Mouse (Mus musculus) lung, postnatal 0 days (tissue): ENCODE data around the gene Pknox2. TPM values are rescaled to one million over a fixed set of nuclear protein-coding genes. Genes with fewer than 3 reads are reported as not detected.

Experiments used
- ATAC-seq: fragments of 200-750 bp; cut with Nextera tagmentation; 2 replicates; pipeline ENCODE4 v1.8.0; 2017; ENCODE audit warnings: moderate library complexity
- DNase-seq: peaks from one replicate; pipeline ENCODE4 v3.0.0-alpha.2; 2016; ENCODE audit warnings: low spot score
- H3K27ac ChIP-seq: fragments of 300-500 bp; sonication (generic); 2 replicates; pipeline ENCODE4 v1.5.1; 2014; ENCODE audit warnings: antibody characterized with exemption, mild to moderate bottlenecking, low read length, mixed read lengths
- H3K27me3 ChIP-seq: fragments of 300-500 bp; sonication (generic); replicated peaks from 2 replicates; pipeline ENCODE4 v1.6.1; 2014; ENCODE audit warnings: low read length, mixed read lengths; ENCODE audit not compliant: insufficient read depth
- H3K36me3 ChIP-seq: fragments of 300-500 bp; sonication (generic); 2 replicates; pipeline ENCODE4 v1.6.1; 2014; ENCODE audit warnings: low read length, mixed read lengths; ENCODE audit not compliant: insufficient read depth
- H3K4me1 ChIP-seq: fragments of 300-500 bp; sonication (generic); 2 replicates; pipeline ENCODE4 v1.6.1; 2014; ENCODE audit warnings: antibody characterized with exemption, low read depth, low read length, mixed read lengths; ENCODE audit not compliant: insufficient read depth
- H3K4me2 ChIP-seq: fragments of 300-500 bp; sonication (generic); replicated peaks from 2 replicates; pipeline ENCODE4 v1.6.1; 2014; ENCODE audit warnings: low read depth, mild to moderate bottlenecking, low read length, moderate library complexity, mixed read lengths
- H3K4me3 ChIP-seq: fragments of 300-500 bp; sonication (generic); 2 replicates; pipeline ENCODE4 v1.5.1; 2014; ENCODE audit warnings: low read depth, low read length
- H3K9ac ChIP-seq: fragments of 300-500 bp; sonication (generic); replicated peaks from 2 replicates; pipeline ENCODE4 v1.6.1; 2014; ENCODE audit warnings: low read depth, mild to moderate bottlenecking
- H3K9me3 ChIP-seq: fragments of 300-500 bp; sonication (generic); 2 replicates; pipeline ENCODE4 v1.6.1; 2016; ENCODE audit warnings: low read length, mixed read lengths
- CTCF ChIP-seq: IDR thresholded peaks from 2 replicates; pipeline ENCODE4 v1.5.1; 2016; ENCODE audit warnings: antibody characterized with exemption, mild to moderate bottlenecking
- EP300 ChIP-seq: IDR thresholded peaks from 2 replicates; pipeline ENCODE4 v1.6.1; 2016; ENCODE audit warnings: antibody characterized with exemption, mild to moderate bottlenecking, control low read depth
- WGBS: fragments of 180-500 bp; shearing (Covaris S2); extraction: QIAGEN DNeasy Blood & Tissue Kit; methylation state at CpG from one replicate; pipeline ENCODE4 v1.1.7; 2014; 5-methylcytosine and 5-hydroxymethylcytosine counted together
- polyA plus RNA-seq: library from polyadenylated mRNA; unstranded; fragments of >200 nt; fragmentation: Nextera tagmentation; extraction: Ambion mirVana; gene quantifications from 2 replicates; pipeline ENCODE4 v1.2.1, GENCODE M21; 2015

Pknox2 gene
- polyA plus RNA-seq, 1 experiment from 2014 or later = 11.1 TPM

DNA sequence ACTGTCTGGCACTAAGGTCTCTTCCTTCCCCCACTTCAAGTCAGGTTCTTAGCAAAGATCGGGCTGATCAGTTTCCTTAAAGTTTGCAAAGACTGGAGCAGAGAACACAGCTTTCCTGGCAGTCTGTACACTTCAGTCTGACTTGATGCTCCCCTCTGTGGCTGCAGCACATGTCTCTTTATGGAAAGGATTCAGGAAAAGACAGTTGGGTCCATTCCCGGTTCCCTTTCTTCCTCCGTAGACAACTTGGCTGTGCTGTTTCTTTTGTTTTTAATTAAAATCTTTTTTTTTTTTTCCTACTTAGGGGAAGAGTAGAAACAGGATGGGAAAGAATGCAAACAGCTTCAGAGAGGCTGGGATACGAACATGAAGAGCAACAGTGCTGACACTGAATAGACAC is 205.1 kb downstream of the Pknox2 start:
- Histone ChIP-seq H3K36me3 (no peaks in the 10 kb centered on the region), H3K9me3 (no peaks in the 10 kb centered on the region), H3K4me2 (no peak overlapping the region), H3K9ac (no peak overlapping the region), H3K4me3 (no peak overlapping the region), H3K27me3 (no peaks in the 10 kb centered on the region), H3K27ac (no peak overlapping the region), H3K4me1 (no peaks in the 10 kb centered on the region)
- ATAC-seq = no peak
- TF ChIP-seq CTCF = no peak
- no peak for TF ChIP-seq EP300
- DNase-seq = no peak
- 74% methylated on average over 4 of the region's 4 CpGs for whole genome bisulfite sequencing

DNA sequence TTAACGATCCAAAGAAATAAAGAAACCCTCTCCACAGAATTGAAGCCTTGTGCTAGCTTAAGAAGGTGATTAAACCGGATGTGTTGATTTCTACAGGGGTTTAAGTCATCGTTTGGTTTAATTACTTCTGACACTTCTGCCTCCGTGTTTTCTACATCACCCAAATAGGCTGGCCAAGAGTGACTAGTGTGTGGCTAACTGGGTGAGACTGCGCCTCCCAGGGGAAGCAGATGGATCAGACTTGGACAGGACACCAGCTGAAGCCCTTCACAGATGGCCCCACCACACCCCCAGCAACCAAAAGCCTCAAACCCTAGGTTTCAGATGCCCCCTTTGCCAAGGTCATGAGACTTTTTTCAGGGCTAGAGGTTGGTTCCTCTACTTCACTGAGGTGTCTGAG is 205.6 kb downstream of the Pknox2 start:
- Histone ChIP-seq H3K9me3 (no peaks in the 10 kb centered on the region), H3K27ac (no peak overlapping the region), H3K36me3 (no peaks in the 10 kb centered on the region), H3K27me3 (no peaks in the 10 kb centered on the region), H3K4me2 (no peak overlapping the region), H3K9ac (no peak overlapping the region), H3K4me3 (no peak overlapping the region), H3K4me1 (no peaks in the 10 kb centered on the region)
- ATAC-seq (no peak), DNase-seq (no peak)
- TF ChIP-seq CTCF (no peak), EP300 (no peak)
- whole genome bisulfite sequencing = 32% methylated on average over 5 of the region's 5 CpGs

DNA sequence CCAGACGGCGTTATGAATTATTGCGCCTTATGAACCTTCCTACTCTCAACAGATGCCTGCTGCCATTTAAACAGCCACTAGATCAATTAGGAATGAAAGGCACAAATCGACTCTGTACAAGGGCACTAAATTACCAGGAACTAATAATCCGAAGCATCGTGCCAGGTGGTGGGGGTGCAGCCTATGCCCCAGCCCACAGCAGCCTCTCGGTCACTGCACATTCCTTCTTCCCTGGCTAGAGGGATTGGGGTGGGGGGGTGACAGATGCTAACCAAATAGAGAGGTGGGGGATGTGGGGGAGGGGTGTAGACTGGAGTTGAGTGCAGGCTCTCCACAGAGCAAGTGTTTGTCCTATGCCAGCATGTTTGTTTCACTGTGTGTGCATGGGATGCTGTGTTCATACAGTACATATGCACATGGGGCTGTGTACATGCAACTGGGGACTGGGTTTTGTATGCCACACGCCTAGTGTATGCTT is 208.6 kb downstream of the Pknox2 start:
- Histone ChIP-seq H3K9ac (no peak overlapping the region), H3K9me3 (no peaks in the 10 kb centered on the region), H3K4me3 (no peak overlapping the region), H3K27me3 (no peaks in the 10 kb centered on the region), H3K27ac (no peak overlapping the region), H3K4me2 (no peak overlapping the region), H3K4me1 (no peaks in the 10 kb centered on the region), H3K36me3 (no peaks in the 10 kb centered on the region)
- 53% methylated on average over 8 of the region's 8 CpGs for WGBS
- ATAC-seq (no peak), DNase-seq (no peak)
- TF ChIP-seq EP300 (no peak), CTCF (no peak)

DNA sequence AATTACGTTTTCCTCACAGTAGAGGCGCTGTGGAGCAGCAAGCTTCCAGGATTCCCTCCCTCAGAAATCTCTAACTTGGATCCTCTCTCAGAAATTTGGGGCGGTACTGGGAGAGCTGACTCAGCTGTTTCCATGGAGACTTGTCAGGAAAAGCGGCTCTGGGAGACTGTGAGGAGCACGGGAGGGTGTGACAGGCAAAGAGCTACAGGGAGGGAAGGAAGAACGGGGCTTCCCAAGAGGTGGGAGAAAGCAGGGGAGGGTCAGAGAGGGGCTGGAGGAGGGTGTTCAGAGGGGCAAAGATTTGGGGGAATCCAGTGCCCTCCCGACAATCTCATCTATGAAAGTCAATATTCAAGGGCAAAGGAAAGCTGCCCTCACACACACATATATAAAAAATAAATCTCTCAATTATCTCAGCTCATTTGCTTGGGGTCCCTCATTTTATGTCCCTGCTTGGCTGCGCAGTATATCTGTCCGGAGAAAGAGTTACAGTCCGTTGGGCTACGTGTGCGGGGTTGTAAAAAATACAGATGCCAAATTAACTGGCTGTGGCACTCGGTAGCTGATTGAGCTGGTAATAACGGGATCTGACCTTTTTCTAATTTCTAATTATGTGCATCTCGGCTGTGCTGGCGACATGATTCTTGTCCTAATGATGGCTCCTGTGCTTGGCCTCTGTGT is 213.3 kb downstream of the Pknox2 start:
- ATAC-seq = peak; percentile 81
- Histone ChIP-seq H3K9me3 (no peaks in the 10 kb centered on the region), H3K27me3 (no peaks in the 10 kb centered on the region), H3K4me1 (no peaks in the 10 kb centered on the region), H3K4me3 (no peak overlapping the region), H3K36me3 (no peaks in the 10 kb centered on the region), H3K27ac (no peak overlapping the region), H3K9ac (no peak overlapping the region), H3K4me2 (no peak overlapping the region)
- TF ChIP-seq EP300 (no peak), CTCF (peak; percentile 75)
- WGBS = 35% methylated on average over 16 of the region's 16 CpGs
- DNase-seq = peak; percentile 91

DNA sequence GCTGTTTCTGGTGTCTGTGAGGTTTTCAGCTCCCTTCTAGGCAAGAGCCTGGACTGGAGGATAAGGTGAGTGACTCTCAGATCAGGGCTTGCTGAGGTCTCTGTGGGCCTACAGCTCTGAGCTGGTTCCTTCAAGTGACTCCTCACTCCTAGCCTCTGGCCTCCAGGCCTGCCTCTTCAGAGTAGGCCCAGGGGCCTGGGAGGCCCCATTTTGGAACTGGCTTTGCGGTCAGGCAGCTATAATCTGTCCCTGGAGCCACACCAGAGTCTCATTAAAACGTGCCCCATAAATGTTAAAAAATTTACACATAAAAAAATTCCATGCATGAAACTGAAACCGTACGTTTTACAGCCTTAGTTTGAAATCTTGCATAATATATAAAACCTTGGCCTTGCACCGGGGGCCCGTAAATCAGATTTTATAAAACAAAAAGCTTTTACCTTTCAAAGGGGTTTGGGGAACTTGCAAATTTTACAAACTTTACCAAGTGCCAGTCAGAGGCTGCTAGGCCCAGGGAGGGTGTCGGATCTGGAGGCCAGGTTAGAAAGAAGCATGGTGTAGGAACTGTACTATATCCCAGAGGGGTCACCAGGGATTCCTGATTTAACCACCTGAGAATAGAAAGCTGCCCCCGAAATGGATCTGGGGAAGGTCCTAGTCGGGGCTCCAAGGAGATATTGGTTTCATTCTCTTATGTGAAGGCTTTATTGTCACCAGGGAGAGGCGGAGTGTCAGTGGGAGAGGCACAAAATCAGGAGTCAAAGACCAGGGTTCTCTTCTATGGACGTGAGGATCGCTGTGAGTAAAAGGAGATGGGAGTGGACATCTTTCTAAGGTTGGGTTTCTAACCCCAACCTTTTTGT is 214.0 kb downstream of the Pknox2 start:
- Histone ChIP-seq H3K36me3 (no peaks in the 10 kb centered on the region), H3K9ac (no peak overlapping the region), H3K4me2 (no peak overlapping the region), H3K4me1 (no peaks in the 10 kb centered on the region), H3K27ac (no peak overlapping the region), H3K27me3 (no peaks in the 10 kb centered on the region), H3K4me3 (no peak overlapping the region), H3K9me3 (no peaks in the 10 kb centered on the region)
- ATAC-seq = no peak
- DNase-seq = no peak
- WGBS = 77% methylated on average over 12 of the region's 12 CpGs
- TF ChIP-seq EP300 (no peak), CTCF (no peak)

DNA sequence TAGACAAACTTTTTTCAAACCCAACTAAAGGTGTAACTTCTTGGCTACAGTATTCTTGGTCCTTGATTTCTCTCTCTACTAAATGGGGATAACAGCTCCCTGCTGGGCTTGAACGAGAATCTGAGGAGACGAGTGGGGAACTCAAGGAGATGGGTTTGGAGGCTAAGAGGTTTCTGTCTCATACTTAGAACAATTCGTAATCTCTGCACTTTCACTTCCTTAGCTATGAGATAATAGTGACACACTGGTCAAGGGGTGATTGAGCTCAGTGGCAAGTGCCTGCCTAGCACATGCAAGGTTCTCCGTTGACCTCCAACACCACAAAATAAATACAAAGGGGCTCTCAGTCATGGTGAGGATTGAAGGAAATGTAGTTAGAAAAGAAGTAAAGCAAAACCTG is 215.6 kb downstream of the Pknox2 start:
- no peak for ATAC-seq
- H3K9ac ChIP-seq = no peak overlapping the region
- H3K36me3 ChIP-seq = no peaks in the 10 kb centered on the region
- H3K4me1 ChIP-seq = no peaks in the 10 kb centered on the region
- H3K27me3 ChIP-seq = no peaks in the 10 kb centered on the region
- no peak overlapping the region for H3K4me2 ChIP-seq
- TF ChIP-seq EP300 = no peak
- TF ChIP-seq CTCF = no peak
- no peak overlapping the region for H3K27ac ChIP-seq
- no peaks in the 10 kb centered on the region for H3K9me3 ChIP-seq
- 43% methylated on average over 4 of the region's 4 CpGs for WGBS
- no peak for DNase-seq
- no peak overlapping the region for H3K4me3 ChIP-seq
